Mouse (Mus musculus) ES-E14 (cell line): ENCODE results near the gene Patz1. TPM values are rescaled to one million over a fixed set of nuclear protein-coding genes. Genes with fewer than 3 reads are reported as not detected.
A peak's percentile ranks its signal among the peaks of the same experiment; 100 is the strongest.

ENCODE experiments used
- DNase-seq: peaks from one replicate; pipeline ENCODE4 v3.0.0-alpha.2; 2013; ENCODE audit warnings: low read depth, low spot score
- H3K27ac ChIP-seq: 2 replicates; pipeline ENCODE4 v1.5.1; 2012; ENCODE audit warnings: low read depth, mild to moderate bottlenecking, low read length, moderate library complexity, mixed read lengths; ENCODE audit not compliant: poor library complexity, insufficient read depth, severe bottlenecking
- H3K36me3 ChIP-seq: 2 replicates; pipeline ENCODE4 v1.6.1; 2012; ENCODE audit warnings: mild to moderate bottlenecking, low read length, moderate library complexity, mixed read lengths; ENCODE audit not compliant: control insufficient read depth, poor library complexity, insufficient read depth, severe bottlenecking
- H3K4me1 ChIP-seq, 2 experiments: fragments of 150-350 bp in 1 of 2; sonication (generic) in 1 of 2; 2 replicates each; pipeline ENCODE4 v1.6.1; 2012; ENCODE audit warnings: low read length in 2 of 2, mild to moderate bottlenecking in 1 of 2, mixed read lengths in 1 of 2; ENCODE audit not compliant: control insufficient read depth in 2 of 2, insufficient read depth in 2 of 2, poor library complexity in 1 of 2
- H3K4me3 ChIP-seq, 2 experiments: fragments of 150-350 bp in 1 of 2; sonication (generic) in 1 of 2; 2 replicates each; pipeline ENCODE4 v1.5.1; 2012; ENCODE audit warnings: low read length in 2 of 2, low read depth in 1 of 2, mild to moderate bottlenecking in 1 of 2, mixed read lengths in 1 of 2; ENCODE audit not compliant: insufficient read depth in 1 of 2, poor library complexity in 1 of 2, severe bottlenecking in 1 of 2
- H3K9ac ChIP-seq: 2 replicates; pipeline ENCODE4 v1.6.1; 2012; ENCODE audit warnings: low read depth, mild to moderate bottlenecking, low read length, mixed read lengths; ENCODE audit not compliant: poor library complexity, insufficient read depth, severe bottlenecking
- H3K9me3 ChIP-seq: fragments of 150-350 bp; sonication (generic); 2 replicates; pipeline ENCODE4 v1.6.1; 2012; ENCODE audit warnings: low read depth, mild to moderate bottlenecking, low read length; ENCODE audit not compliant: control insufficient read depth, insufficient read depth
- CHD2 ChIP-seq: IDR thresholded peaks from 2 replicates; pipeline ENCODE4 v1.6.1; 2014; ENCODE audit warnings: mild to moderate bottlenecking, low read depth, low read length, inconsistent platforms
- HCFC1 ChIP-seq: IDR thresholded peaks from 2 replicates; pipeline ENCODE4 v1.6.1; 2012; ENCODE audit warnings: low read length, inconsistent platforms, borderline replicate concordance; ENCODE audit not compliant: insufficient read depth
- MAFK ChIP-seq: IDR thresholded peaks from 2 replicates; pipeline ENCODE4 v1.6.1; 2014; ENCODE audit warnings: mild to moderate bottlenecking, low read depth, low read length, inconsistent platforms; ENCODE audit not compliant: insufficient read depth
- ZC3H11A ChIP-seq: IDR thresholded peaks from 2 replicates; pipeline ENCODE4 v1.6.1; 2012; ENCODE audit warnings: low read depth, mild to moderate bottlenecking, inconsistent platforms, low read length, borderline replicate concordance
- ZNF384 ChIP-seq: IDR thresholded peaks from 2 replicates; pipeline ENCODE4 v1.6.1; 2012; ENCODE audit warnings: low read depth, low read length, inconsistent platforms
- in situ Hi-C, 2 experiments: fragments of 600-800 bp; cut with MboI; formaldehyde crosslinking; loops; one replicate each; pipeline ENCODE4 v1.15.1; 2025; ENCODE audit warnings: low sequenced_read_pairs in 2 of 2, inconsistent platforms in 1 of 2; ENCODE audit not compliant: unreplicated experiment in 2 of 2
- total RNA-seq: library from RNA; depleted of rRNA; stranded (reverse); fragments of 300-350 nt; gene quantifications from 2 replicates; pipeline ENCODE4 v1.2.3, GENCODE M21; 2012; rRNA removed

The Patz1 gene
- 61.8 and 63.5 TPM in 2 replicates for total RNA-seq

DNA sequence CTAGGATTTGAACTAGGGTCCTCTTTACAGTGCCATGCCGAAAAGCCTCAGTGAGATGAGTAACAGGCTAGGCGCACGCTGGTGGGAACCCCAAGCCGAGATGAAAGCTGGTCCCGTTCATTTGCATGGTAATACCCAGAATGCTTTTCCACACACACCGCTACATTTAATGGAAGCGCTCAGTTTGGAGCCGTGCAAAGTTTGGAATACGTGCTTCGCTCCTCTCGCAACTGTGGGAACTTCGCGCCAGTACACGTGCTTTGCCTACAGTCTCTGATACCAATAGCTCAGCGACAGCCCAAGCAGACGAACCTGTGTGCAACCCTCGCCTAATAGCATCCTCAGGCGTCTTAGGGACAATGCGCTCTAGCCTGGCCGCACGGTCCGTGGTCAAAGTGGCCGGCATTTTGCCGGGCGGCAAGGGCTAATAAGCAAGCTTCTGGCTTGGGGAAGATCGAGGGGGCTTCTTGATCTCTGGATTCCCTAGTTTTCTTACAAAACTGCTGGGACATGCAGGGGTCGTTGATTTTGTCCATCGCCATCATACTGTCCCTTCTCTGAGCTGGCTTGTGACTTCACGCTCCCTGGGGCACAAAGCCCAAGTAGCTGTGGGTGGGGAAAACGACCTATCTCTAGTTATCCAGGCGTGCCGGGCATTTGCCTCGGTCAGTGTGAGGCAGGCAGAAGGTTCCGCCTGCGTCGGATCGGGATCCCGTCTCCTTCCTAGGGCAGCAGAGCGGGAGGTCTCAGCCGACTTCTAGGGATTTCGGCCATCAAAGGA, at the start of gene Patz1:
Patz1 (plus strand) TSS at position 354 of the 781 bp plus-strand sequence.
- H3K9ac ChIP-seq: peak within 1 kb of the TSS; percentile 98
- peaks cover 2 to 3% of the 10 kb centered on the region in 2 experiments for H3K4me1 ChIP-seq
- no peaks in the 10 kb centered on the region for H3K9me3 ChIP-seq
- TF ChIP-seq ZC3H11A: no peak
- TF ChIP-seq HCFC1: no peak
- no peak for TF ChIP-seq ZNF384
- TF ChIP-seq MAFK: no peak
- TF ChIP-seq CHD2: no peak
- in situ Hi-C loops: no loop called here
- H3K27ac ChIP-seq: peak within 1 kb of the TSS; percentile 99
- H3K36me3 ChIP-seq: peaks cover 15% of the 10 kb centered on the region
- no peak for DNase-seq
- H3K4me3 ChIP-seq: peak within 1 kb of the TSS; percentile 96 to 99

GRCm38 (mm10) chr11:3242395-3242794, 46.3 kb upstream of the Patz1 start:
- H3K4me1 ChIP-seq: no peaks in the 10 kb centered on the region
- TF ChIP-seq CHD2 (no peak), ZNF384 (no peak), MAFK (no peak), HCFC1 (no peak), ZC3H11A (no peak)
- no peak overlapping the region for H3K9ac ChIP-seq
- H3K36me3 ChIP-seq: peaks cover 35% of the 10 kb centered on the region
- no peak overlapping the region for H3K4me3 ChIP-seq
- no peak for DNase-seq
- in situ Hi-C loops: no loop called here
- H3K27ac ChIP-seq: no peak overlapping the region
- H3K9me3 ChIP-seq: no peaks in the 10 kb centered on the region

- DNase-seq: no peak
- no peak for TF ChIP-seq ZC3H11A
- no peak for TF ChIP-seq CHD2
- TF ChIP-seq HCFC1: no peak
- no peak for TF ChIP-seq ZNF384
- no peak for TF ChIP-seq MAFK
- H3K9me3 ChIP-seq: no peaks in the 10 kb centered on the region
- no peak overlapping the region for H3K4me3 ChIP-seq
- no peak overlapping the region for H3K27ac ChIP-seq
- H3K4me1 ChIP-seq: no peaks in the 10 kb centered on the region
- H3K9ac ChIP-seq: no peak overlapping the region
- in situ Hi-C loops: no loop called here
- H3K36me3 ChIP-seq: peaks cover 41% of the 10 kb centered on the region
These were observed 44.9 kb upstream of the Patz1 start for GRCm38 (mm10) chr11:3243771-3244170.

DNA sequence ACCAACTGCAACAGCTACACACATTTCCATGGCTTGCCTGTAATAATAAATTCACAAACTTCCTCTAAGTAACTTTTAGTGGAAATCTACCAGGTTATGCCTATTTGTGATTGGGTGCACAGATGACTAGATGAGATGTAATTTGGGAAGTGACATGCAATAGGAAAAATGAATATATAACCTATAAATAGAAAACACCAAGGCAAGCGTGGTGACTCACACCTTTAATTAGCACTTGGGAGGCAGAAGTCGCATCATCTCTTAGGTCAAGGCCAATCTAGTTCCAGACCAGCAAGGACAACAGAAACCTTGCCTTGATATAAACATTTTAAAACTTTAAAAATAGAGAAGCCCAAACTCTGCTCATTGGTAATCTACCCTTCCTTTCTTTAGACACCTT, 41.3 kb upstream of the Patz1 start:
- H3K27ac ChIP-seq: no peak overlapping the region
- no peaks in the 10 kb centered on the region for H3K9me3 ChIP-seq
- TF ChIP-seq CHD2: no peak
- TF ChIP-seq ZC3H11A: no peak
- TF ChIP-seq HCFC1: no peak
- no peak for TF ChIP-seq ZNF384
- no peak for TF ChIP-seq MAFK
- H3K4me1 ChIP-seq: no peaks in the 10 kb centered on the region
- no peak for DNase-seq
- H3K4me3 ChIP-seq: no peak overlapping the region
- H3K9ac ChIP-seq: no peak overlapping the region
- in situ Hi-C loops: no loop called here
- peaks cover 46% of the 10 kb centered on the region for H3K36me3 ChIP-seq

DNA sequence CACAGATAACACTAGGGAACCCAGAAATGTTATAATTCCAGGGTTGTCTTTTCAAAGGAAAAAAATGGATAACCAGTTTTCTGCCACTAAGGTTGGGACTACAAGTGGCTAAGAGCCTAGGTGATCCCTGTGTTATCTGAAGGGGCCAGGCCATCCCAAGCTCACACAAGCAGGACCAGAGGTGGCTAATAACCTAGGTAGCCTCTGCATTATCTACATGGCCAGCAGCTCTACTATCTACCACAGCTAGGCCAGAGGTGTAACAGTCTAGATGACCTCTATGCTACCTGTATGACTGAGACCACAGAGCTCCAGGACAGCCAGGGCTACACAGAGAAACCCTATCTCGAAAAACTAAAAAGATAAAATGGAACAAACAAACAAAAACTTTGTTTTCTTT, 29.1 kb upstream of the Patz1 start:
- H3K9ac ChIP-seq: no peak overlapping the region
- no peaks in the 10 kb centered on the region for H3K9me3 ChIP-seq
- H3K27ac ChIP-seq: no peak overlapping the region
- no peaks in the 10 kb centered on the region for H3K4me1 ChIP-seq
- TF ChIP-seq MAFK: no peak
- TF ChIP-seq CHD2: no peak
- no peak for TF ChIP-seq ZC3H11A
- no peak for TF ChIP-seq HCFC1
- no peak for TF ChIP-seq ZNF384
- H3K4me3 ChIP-seq: no peak overlapping the region
- in situ Hi-C loops: no loop called here
- H3K36me3 ChIP-seq: peaks cover 40% of the 10 kb centered on the region
- no peak for DNase-seq
